Mouse (Mus musculus): ENCODE data around the gene Mvd. TPM values are rescaled to one million over a fixed set of nuclear protein-coding genes. Genes with fewer than 3 reads are reported as not detected.

Mvd gene
- polyA plus RNA-seq, 1 experiment from 2014 or later = 60.2 TPM

DNA sequence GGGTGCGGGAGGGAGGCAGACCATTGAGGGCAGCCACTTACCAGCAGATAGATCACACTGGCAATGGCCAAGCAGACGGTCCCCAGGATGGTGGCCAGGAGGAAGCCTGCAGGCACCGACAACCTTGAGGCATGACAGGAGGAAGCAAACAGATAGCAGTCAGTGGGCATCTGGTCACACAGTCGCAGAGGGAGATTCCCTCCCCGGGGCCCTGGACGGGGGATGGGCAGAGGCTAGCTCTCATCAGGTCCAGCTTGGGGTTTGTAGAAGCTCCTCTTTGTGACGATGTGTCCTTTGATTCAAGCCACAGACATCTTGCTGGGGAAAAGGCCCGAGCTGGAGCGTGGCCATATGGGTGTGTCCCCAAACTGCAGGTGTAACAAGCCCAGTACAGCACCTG, 17.1 kb downstream of the Mvd start:
- 70% methylated on average over 9 of the region's 9 CpGs for WGBS
- DNase-seq (ENCODE audit: low spot score) = no peak
- no peak overlapping the region for H3K4me2 ChIP-seq (ENCODE audit: low read length)

DNA sequence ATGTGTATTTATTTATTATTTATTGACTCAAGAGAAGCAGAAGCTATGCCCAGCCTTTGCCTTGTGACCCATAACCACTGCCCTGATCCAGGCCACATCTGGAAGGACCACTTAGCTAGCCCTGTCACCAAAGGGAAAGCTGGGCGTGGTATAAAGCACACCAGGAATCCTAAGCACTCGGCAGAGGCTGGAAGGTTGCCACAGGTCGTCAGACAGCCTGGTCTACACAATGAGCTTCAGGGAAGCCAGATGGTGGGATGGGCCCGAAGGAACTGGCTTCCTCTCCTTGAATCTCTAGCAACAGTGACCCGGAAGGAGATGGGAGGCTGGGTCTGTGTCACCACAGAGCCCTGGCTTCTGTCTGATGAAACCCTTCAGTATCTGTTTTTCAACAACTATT, 19.6 kb downstream of the Mvd start:
- DNase-seq (ENCODE audit: low spot score) (no peak), ATAC-seq (replicated peaks; ENCODE audit: low FRiP score, low TSS enrichment, low read depth) (no peak)
- Histone ChIP-seq H3K9me3 (ENCODE audit: control insufficient read depth, low read length) (no peaks in the 10 kb centered on the region), H3K36me3 (ENCODE audit: control insufficient read depth, insufficient read depth, low read length) (peaks cover 10% of the 10 kb centered on the region), H3K27me3 (replicated peaks; ENCODE audit: control insufficient read depth, insufficient read depth, low read length) (no peaks in the 10 kb centered on the region), H3K27ac (ENCODE audit: low read depth) (no peak overlapping the region), H3K9ac (ENCODE audit: low read length) (no peak overlapping the region), H3K4me3 (ENCODE audit: low read depth, low read length) (no peak overlapping the region), H3K4me1 (replicated peaks; ENCODE audit: control insufficient read depth, insufficient read depth, low read length) (no peaks in the 10 kb centered on the region), H3K4me2 (ENCODE audit: low read length) (no peak overlapping the region)
- WGBS = 39% methylated on average over 5 of the region's 5 CpGs

More for the DNA sequence above, 17.1 kb downstream of the Mvd start:
- Histone ChIP-seq H3K4me3 (ENCODE audit: low read depth, low read length) (no peak overlapping the region), H3K9me3 (ENCODE audit: control insufficient read depth, low read length) (no peaks in the 10 kb centered on the region), H3K9ac (ENCODE audit: low read length) (no peak overlapping the region), H3K36me3 (ENCODE audit: control insufficient read depth, insufficient read depth, low read length) (peaks cover 10% of the 10 kb centered on the region), H3K27me3 (replicated peaks; ENCODE audit: control insufficient read depth, insufficient read depth, low read length) (no peaks in the 10 kb centered on the region), H3K27ac (ENCODE audit: low read depth) (no peak overlapping the region), H3K4me1 (replicated peaks; ENCODE audit: control insufficient read depth, insufficient read depth, low read length) (peaks cover 5% of the 10 kb centered on the region)
- no peak for ATAC-seq (replicated peaks; ENCODE audit: low FRiP score, low TSS enrichment, low read depth)

- H3K27ac ChIP-seq (ENCODE audit: low read depth) = no peak overlapping the region
Observed at GRCm38 (mm10) chr8:122423217-122423616, 20.0 kb downstream of the Mvd start.

DNA sequence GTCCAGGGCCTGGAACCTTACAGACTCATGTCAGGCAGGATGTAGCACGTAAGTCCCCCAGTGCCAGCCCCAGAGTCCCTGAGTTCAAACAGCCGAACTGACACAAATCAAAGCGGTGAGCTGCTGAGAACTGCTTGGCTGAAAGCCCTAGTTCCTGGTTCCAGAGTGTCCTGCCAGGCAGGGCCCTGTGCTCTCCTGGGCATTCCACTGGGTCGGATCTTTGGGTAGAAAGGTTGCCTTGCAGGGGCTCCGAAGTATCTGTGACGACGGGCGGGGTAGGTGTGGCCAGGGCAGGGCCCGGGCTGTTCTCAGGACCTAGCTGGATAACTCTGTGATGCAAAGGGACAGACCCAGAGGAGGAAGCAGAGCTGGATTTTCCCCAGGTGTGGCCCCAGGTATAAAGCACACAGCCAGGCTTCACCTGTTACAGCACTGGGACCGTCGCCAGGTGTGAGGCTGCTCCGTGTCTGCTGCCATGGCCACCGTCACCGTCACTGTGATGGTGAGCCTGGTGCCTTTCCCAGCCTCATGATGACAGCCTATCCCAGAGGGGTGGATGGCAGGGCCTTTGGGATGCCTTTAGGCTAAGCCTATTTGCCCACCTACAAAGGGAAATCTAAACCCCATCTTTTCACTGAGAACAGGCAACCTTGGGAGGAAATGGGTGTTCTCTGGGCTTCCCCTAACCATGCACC, 21.7 kb downstream of the Mvd start, which contains the start of gene Il17c:
Gene Il17c (plus strand): TSS at position 645 of the 695 bp plus-strand sequence.
- H3K4me2 ChIP-seq (ENCODE audit: low read length) = no peak within 1 kb of the TSS
- 77% methylated on average over 14 of the region's 14 CpGs for WGBS
- peak; percentile 53 for ATAC-seq (replicated peaks; ENCODE audit: low FRiP score, low TSS enrichment, low read depth)
- no peak within 1 kb of the TSS for H3K4me3 ChIP-seq (ENCODE audit: low read depth, low read length)
- H3K9me3 ChIP-seq (ENCODE audit: control insufficient read depth, low read length) = no peaks in the 10 kb centered on the region
- H3K27me3 ChIP-seq (replicated peaks; ENCODE audit: control insufficient read depth, insufficient read depth, low read length) = no peaks in the 10 kb centered on the region
- peak; percentile 59 for DNase-seq (ENCODE audit: low spot score)
- H3K36me3 ChIP-seq (ENCODE audit: control insufficient read depth, insufficient read depth, low read length) = peaks cover 29% of the 10 kb centered on the region
- no peak within 1 kb of the TSS for H3K27ac ChIP-seq (ENCODE audit: low read depth)
- no peaks in the 10 kb centered on the region for H3K4me1 ChIP-seq (replicated peaks; ENCODE audit: control insufficient read depth, insufficient read depth, low read length)
- H3K9ac ChIP-seq (ENCODE audit: low read length) = no peak within 1 kb of the TSS

More at GRCm38 (mm10) chr8:122423217-122423616, 20.0 kb downstream of the Mvd start:
- WGBS = 87% methylated on average over 24 of the region's 24 CpGs
- Histone ChIP-seq H3K36me3 (ENCODE audit: control insufficient read depth, insufficient read depth, low read length) (peaks cover 13% of the 10 kb centered on the region), H3K27me3 (replicated peaks; ENCODE audit: control insufficient read depth, insufficient read depth, low read length) (no peaks in the 10 kb centered on the region), H3K9me3 (ENCODE audit: control insufficient read depth, low read length) (no peaks in the 10 kb centered on the region), H3K4me2 (ENCODE audit: low read length) (no peak overlapping the region), H3K4me1 (replicated peaks; ENCODE audit: control insufficient read depth, insufficient read depth, low read length) (no peaks in the 10 kb centered on the region), H3K9ac (ENCODE audit: low read length) (no peak overlapping the region), H3K4me3 (ENCODE audit: low read depth, low read length) (no peak overlapping the region)
- DNase-seq (ENCODE audit: low spot score) = no peak
- ATAC-seq (replicated peaks; ENCODE audit: low FRiP score, low TSS enrichment, low read depth) = no peak

DNA sequence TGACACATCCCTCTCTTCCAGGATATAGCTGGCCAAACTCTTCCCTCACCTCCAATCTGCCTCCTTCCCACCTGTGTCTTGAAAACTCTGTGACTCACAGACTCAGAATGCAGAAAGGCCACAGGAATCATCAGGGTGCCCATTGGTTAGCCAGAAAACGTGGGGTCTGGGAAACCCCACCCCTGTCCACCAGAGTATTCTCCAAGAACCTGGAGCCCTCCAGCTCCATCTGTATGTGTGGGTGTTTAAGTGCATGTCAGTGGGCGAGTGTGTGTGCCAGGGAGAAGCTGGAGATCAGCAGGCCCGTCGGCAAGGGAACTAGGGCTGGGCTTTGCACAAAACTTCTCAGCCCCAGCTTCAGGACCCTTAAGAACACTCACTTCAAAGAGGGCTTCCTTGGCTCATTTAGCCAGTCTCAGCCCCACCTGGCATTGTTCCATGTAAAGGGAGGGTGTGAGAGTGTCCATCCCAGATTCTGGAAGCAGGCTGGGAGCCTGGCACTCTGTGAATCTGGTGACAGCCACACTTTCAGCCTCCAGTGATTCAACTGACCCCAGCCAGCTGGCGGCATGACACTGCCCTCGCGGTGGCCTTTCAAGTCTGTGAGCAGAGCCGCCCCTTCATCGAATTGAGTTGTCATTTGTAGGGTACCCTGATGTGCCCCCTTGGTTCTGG, 23.2 kb downstream of the Mvd start:
- H3K4me1 ChIP-seq (replicated peaks; ENCODE audit: control insufficient read depth, insufficient read depth, low read length) = no peaks in the 10 kb centered on the region
- no peak overlapping the region for H3K4me3 ChIP-seq (ENCODE audit: low read depth, low read length)
- no peak for DNase-seq (ENCODE audit: low spot score)
- H3K9ac ChIP-seq (ENCODE audit: low read length) = no peak overlapping the region
- H3K4me2 ChIP-seq (ENCODE audit: low read length) = no peak overlapping the region
- ATAC-seq (replicated peaks; ENCODE audit: low FRiP score, low TSS enrichment, low read depth) = no peak
- peaks cover 34% of the 10 kb centered on the region for H3K36me3 ChIP-seq (ENCODE audit: control insufficient read depth, insufficient read depth, low read length)
- no peaks in the 10 kb centered on the region for H3K9me3 ChIP-seq (ENCODE audit: control insufficient read depth, low read length)
- H3K27me3 ChIP-seq (replicated peaks; ENCODE audit: control insufficient read depth, insufficient read depth, low read length) = no peaks in the 10 kb centered on the region
- 76% methylated on average over 9 of the region's 9 CpGs for WGBS
- H3K27ac ChIP-seq (ENCODE audit: low read depth) = no peak overlapping the region

DNA sequence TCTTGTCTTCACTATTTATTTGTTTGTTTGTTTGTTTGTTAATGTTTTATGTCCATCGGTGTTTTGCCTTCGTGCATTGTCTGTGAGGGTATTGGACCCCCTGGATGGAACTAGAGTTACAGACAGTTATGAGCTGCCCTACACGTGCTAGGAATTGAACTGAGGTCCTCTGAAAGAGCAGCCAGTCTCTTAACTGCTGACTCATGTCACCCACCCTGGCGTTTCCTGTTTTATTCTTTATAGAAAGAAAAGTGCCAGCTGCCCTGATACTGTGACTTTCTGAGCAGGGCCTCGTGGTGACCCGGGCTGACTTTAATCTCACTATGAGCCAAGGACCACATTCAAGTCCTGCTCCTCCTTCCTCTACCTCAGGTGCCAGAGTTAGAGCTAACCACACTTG, 27.7 kb downstream of the Mvd start:
- Histone ChIP-seq H3K36me3 (ENCODE audit: control insufficient read depth, insufficient read depth, low read length) (peaks cover 79% of the 10 kb centered on the region), H3K27me3 (replicated peaks; ENCODE audit: control insufficient read depth, insufficient read depth, low read length) (no peaks in the 10 kb centered on the region), H3K4me2 (ENCODE audit: low read length) (no peak overlapping the region), H3K4me3 (ENCODE audit: low read depth, low read length) (no peak overlapping the region), H3K27ac (ENCODE audit: low read depth) (no peak overlapping the region), H3K9ac (ENCODE audit: low read length) (no peak overlapping the region), H3K4me1 (replicated peaks; ENCODE audit: control insufficient read depth, insufficient read depth, low read length) (no peaks in the 10 kb centered on the region), H3K9me3 (ENCODE audit: control insufficient read depth, low read length) (no peaks in the 10 kb centered on the region)
- ATAC-seq (replicated peaks; ENCODE audit: low FRiP score, low TSS enrichment, low read depth) = no peak
- DNase-seq (ENCODE audit: low spot score) = no peak
- WGBS = 93% methylated on average over 6 of the region's 6 CpGs

- Histone ChIP-seq H3K4me1 (replicated peaks; ENCODE audit: control insufficient read depth, insufficient read depth, low read length) (no peaks in the 10 kb centered on the region), H3K4me2 (ENCODE audit: low read length) (no peak overlapping the region), H3K4me3 (ENCODE audit: low read depth, low read length) (no peak overlapping the region), H3K9ac (ENCODE audit: low read length) (no peak overlapping the region), H3K27ac (ENCODE audit: low read depth) (no peak overlapping the region), H3K36me3 (ENCODE audit: control insufficient read depth, insufficient read depth, low read length) (peaks cover 91% of the 10 kb centered on the region), H3K27me3 (replicated peaks; ENCODE audit: control insufficient read depth, insufficient read depth, low read length) (no peaks in the 10 kb centered on the region), H3K9me3 (ENCODE audit: control insufficient read depth, low read length) (no peaks in the 10 kb centered on the region)
- DNase-seq (ENCODE audit: low spot score) (no peak), ATAC-seq (replicated peaks; ENCODE audit: low FRiP score, low TSS enrichment, low read depth) (no peak)
- WGBS = 79% methylated on average over 9 of the region's 9 CpGs
Observed at GRCm38 (mm10) chr8:122414311-122414710, 28.9 kb downstream of the Mvd start.

DNA sequence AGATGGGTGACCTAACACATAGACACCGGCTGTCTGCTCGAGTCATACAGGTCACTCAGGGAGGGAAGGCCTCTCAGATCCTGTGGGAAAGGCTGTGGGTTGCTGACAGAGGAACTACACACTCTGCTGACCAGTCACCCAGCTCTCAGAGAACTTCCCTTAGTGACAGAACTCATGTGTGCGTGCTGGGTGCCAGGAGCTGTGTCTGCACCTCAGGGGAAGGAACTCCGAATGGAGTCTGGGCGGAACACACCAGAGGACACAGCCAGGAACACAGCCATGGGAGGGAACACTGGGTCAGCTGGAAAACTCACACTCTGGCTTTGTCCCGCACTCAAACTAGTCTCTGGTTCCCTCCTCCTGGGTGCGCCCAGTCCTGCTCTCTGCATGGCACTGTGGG, 35.5 kb downstream of the Mvd start:
- H3K27me3 ChIP-seq (replicated peaks; ENCODE audit: control insufficient read depth, insufficient read depth, low read length) = no peaks in the 10 kb centered on the region
- H3K27ac ChIP-seq (ENCODE audit: low read depth) = no peak overlapping the region
- 93% methylated on average over 7 of the region's 7 CpGs for WGBS
- no peaks in the 10 kb centered on the region for H3K9me3 ChIP-seq (ENCODE audit: control insufficient read depth, low read length)
- H3K4me2 ChIP-seq (ENCODE audit: low read length) = no peak overlapping the region
- H3K36me3 ChIP-seq (ENCODE audit: control insufficient read depth, insufficient read depth, low read length) = peaks cover 98% of the 10 kb centered on the region
- H3K9ac ChIP-seq (ENCODE audit: low read length) = no peak overlapping the region
- H3K4me3 ChIP-seq (ENCODE audit: low read depth, low read length) = no peak overlapping the region
- H3K4me1 ChIP-seq (replicated peaks; ENCODE audit: control insufficient read depth, insufficient read depth, low read length) = no peaks in the 10 kb centered on the region
- ATAC-seq (replicated peaks; ENCODE audit: low FRiP score, low TSS enrichment, low read depth) (no peak), DNase-seq (ENCODE audit: low spot score) (no peak)
